Mouse (Mus musculus) neural tube, embryonic 13.5 days (tissue): ENCODE measurements around the gene Eya2. TPM values are rescaled to one million over a fixed set of nuclear protein-coding genes. Genes with fewer than 3 reads are reported as not detected.

Source experiments
- ATAC-seq: fragments of 200-750 bp; cut with Nextera tagmentation; 2 replicates; pipeline ENCODE4 v1.8.0; 2017; ENCODE audit warnings: low read depth, mild to moderate bottlenecking, moderate TSS enrichment, moderate library complexity
- H3K27ac ChIP-seq: fragments of 300-500 bp; sonication (generic); replicated peaks from 2 replicates; pipeline ENCODE4 v1.5.1; 2015; ENCODE audit warnings: moderate library complexity, mild to moderate bottlenecking, inconsistent platforms
- H3K27me3 ChIP-seq: fragments of 300-500 bp; sonication (generic); 2 replicates; pipeline ENCODE4 v1.6.1; 2015; ENCODE audit warnings: mild to moderate bottlenecking, inconsistent platforms
- H3K36me3 ChIP-seq: fragments of 300-500 bp; sonication (generic); 2 replicates; pipeline ENCODE4 v1.6.1; 2015; ENCODE audit warnings: mild to moderate bottlenecking, inconsistent platforms
- H3K4me1 ChIP-seq: fragments of 300-500 bp; sonication (generic); replicated peaks from 2 replicates; pipeline ENCODE4 v1.6.1; 2015; ENCODE audit warnings: inconsistent platforms
- H3K4me2 ChIP-seq: fragments of 300-500 bp; sonication (generic); 2 replicates; pipeline ENCODE4 v1.6.1; 2015; ENCODE audit warnings: inconsistent platforms, mild to moderate bottlenecking, moderate library complexity
- H3K4me3 ChIP-seq: fragments of 300-500 bp; sonication (generic); 2 replicates; pipeline ENCODE4 v1.5.1; 2015; ENCODE audit warnings: mild to moderate bottlenecking, inconsistent platforms
- H3K9ac ChIP-seq: fragments of 300-500 bp; sonication (generic); 2 replicates; pipeline ENCODE4 v1.6.1; 2015; ENCODE audit warnings: moderate library complexity, mild to moderate bottlenecking, inconsistent platforms
- H3K9me3 ChIP-seq: fragments of 300-500 bp; sonication (generic); 2 replicates; pipeline ENCODE4 v1.6.1; 2016; ENCODE audit warnings: inconsistent platforms
- WGBS: fragments of 180-500 bp; shearing (Covaris S2); methylation state at CpG from one replicate; pipeline ENCODE4 v1.1.7; 2015; 5-methylcytosine and 5-hydroxymethylcytosine counted together
- polyA plus RNA-seq: library from polyadenylated mRNA; unstranded; fragments of >200 nt; fragmentation: Nextera tagmentation; extraction: Ambion mirVana; gene quantifications from 2 replicates; pipeline ENCODE4 v1.2.1, GENCODE M21; 2015

The Eya2 gene
- polyA plus RNA-seq, 1 experiment from 2014 or later = 18.2 TPM

DNA sequence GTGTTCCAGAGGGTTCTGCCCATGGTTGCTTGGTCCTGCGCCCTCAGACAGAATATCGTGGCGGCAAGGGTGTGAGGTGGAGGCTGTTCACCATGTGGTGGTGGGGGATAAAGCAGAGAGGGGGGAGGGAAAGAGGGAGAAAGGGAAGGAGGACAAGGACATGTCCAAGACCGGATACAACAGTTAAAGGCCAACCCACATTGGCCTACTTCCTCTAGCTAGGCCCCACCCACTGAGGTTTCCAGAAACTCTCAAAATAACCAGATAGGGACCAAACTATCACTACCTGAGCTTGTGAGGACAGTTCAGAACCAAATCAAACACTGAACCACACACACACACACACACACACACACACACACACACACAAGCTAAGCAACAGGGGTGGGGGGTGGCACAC, 157.9 kb downstream of the Eya2 start:
- ATAC-seq = no peak
- Histone ChIP-seq H3K36me3 (no peaks in the 10 kb centered on the region), H3K9ac (no peak overlapping the region), H3K4me2 (no peak overlapping the region), H3K4me3 (no peak overlapping the region), H3K27me3 (0 out of 2 replicates have a peak, but pooled peaks cover 4% of the 10 kb centered on the region), H3K9me3 (no peaks in the 10 kb centered on the region), H3K4me1 (peaks cover 18% of the 10 kb centered on the region), H3K27ac (no peak overlapping the region)
- 89% methylated on average over 4 of the region's 4 CpGs for WGBS

DNA sequence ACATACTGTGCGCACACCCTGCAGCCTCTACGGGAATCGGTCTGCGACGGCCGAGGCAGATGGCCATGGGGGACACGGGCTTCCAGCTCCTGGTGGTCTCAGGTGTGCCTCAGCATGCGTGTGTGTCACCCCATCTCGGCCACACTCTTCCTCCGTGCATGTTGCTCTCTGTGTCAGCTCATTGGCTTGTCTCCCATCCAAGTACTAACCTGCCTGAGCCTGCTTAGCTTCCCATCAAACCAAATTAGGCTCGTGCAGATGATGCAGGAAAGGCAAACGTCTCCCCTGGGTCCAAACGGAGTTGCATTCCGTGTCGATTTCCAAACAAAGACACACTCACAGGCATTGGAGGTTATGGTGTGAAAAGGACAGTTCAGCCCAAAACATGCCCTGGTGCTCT, 163.0 kb downstream of the Eya2 start:
- Histone ChIP-seq H3K9ac (peak overlapping the region; percentile 59), H3K4me2 (peak overlapping the region; percentile 30), H3K36me3 (no peaks in the 10 kb centered on the region), H3K4me3 (no peak overlapping the region), H3K27me3 (no peaks in the 10 kb centered on the region), H3K27ac (peak overlapping the region; percentile 75), H3K9me3 (no peaks in the 10 kb centered on the region), H3K4me1 (peaks cover 25% of the 10 kb centered on the region)
- peak; percentile 68 for ATAC-seq
- 36% methylated on average over 15 of the region's 15 CpGs for WGBS

DNA sequence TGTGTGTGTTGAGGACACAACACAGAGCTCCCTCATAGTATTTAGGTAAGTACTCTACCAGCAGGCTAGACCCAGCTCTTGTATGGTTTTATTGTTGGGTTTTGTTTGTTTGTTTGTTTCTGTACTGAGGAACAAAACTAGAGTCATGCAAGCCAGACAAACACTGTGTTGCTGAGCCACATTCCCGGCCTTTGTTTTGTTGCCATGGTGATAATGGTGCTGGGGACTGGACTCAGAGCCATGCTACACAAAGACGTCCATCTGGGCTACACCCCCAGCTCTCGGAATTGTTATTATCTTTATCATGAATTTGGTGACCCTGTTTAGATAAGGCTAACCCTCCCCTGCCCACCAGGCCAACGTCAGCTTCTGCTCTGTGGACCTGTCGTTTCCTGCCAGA, 163.7 kb downstream of the Eya2 start:
- Histone ChIP-seq H3K27ac (0 out of 2 replicates have a peak overlapping the region, but pooled peaks have one; percentile 75), H3K36me3 (0 out of 2 replicates have a peak, but pooled peaks cover under 1% of the 10 kb centered on the region), H3K27me3 (no peaks in the 10 kb centered on the region), H3K4me2 (no peak overlapping the region), H3K9ac (no peak overlapping the region), H3K9me3 (no peaks in the 10 kb centered on the region), H3K4me1 (peaks cover 25% of the 10 kb centered on the region), H3K4me3 (no peak overlapping the region)
- ATAC-seq = peak; percentile 58
- 10% methylated on average over 5 of the region's 5 CpGs for WGBS

DNA sequence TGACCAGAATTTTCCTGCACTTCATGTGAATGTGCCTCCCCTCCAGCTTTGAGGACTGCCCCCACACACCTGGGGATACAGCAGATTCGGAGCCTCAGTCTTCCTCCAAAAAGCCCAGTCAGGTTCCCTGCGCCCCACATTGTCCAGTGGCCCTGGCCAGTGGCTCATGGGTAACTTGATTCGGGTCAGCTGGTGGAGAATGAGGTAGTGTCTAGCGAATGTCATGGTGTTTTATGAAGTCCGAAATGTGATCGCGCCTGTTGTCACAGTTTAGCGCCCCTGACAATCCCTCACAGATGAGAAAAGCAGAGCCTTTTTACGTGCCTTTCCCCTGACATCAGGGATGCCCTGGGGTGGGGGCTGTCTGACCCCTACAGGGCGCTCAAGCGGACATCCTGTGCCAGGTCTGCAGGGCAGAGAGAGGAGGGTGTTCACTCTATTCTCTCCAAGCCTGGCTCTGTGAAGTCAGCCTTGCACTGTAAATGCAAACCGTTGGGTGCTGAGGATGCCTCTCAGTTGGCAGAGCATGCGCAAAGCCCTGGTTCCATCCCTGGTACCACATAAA, 164.7 kb downstream of the Eya2 start:
- Histone ChIP-seq H3K9me3 (no peaks in the 10 kb centered on the region), H3K4me2 (no peak overlapping the region), H3K4me1 (peaks cover 25% of the 10 kb centered on the region), H3K27ac (no peak overlapping the region), H3K4me3 (no peak overlapping the region), H3K9ac (0 out of 2 replicates have a peak overlapping the region, but pooled peaks have one; percentile 6), H3K27me3 (no peaks in the 10 kb centered on the region), H3K36me3 (0 out of 2 replicates have a peak, but pooled peaks cover 2% of the 10 kb centered on the region)
- ATAC-seq = no peak
- WGBS = 76% methylated on average over 13 of the region's 13 CpGs

DNA sequence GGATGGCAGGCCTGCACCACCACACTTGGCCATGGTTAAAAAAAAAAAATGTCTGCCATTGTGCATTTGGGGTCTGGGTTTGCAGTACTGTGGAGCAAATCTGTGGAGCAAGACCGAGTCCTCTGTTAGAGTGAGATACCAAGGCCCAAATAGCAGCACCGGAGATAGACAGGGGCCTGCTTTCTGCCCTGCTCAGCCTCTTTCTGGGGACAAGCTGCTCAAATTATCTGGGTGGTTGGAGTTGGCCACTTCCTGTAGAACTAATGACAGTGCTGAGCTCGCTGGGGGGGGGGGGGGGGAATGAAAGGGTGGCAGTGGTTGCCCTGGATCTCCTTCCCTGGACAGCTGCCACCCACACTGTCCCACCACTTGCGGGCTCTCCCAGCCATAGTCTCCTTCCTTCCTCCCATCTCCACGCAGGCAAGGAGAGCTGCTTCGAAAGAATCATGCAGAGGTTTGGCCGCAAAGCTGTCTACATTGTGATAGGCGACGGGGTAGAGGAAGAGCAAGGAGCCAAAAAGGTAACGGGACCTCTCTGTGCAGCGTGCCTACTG, 174.1 kb downstream of the Eya2 start:
- H3K27me3 ChIP-seq = no peaks in the 10 kb centered on the region
- H3K9ac ChIP-seq = peak overlapping the region; percentile 22; the same call in 1 of the 2 replicates
- peak; percentile 41 for ATAC-seq
- H3K9me3 ChIP-seq = no peaks in the 10 kb centered on the region
- no peak overlapping the region for H3K4me3 ChIP-seq
- no peak overlapping the region for H3K4me2 ChIP-seq
- H3K4me1 ChIP-seq = peaks cover 19% of the 10 kb centered on the region
- no peaks in the 10 kb centered on the region; the same call in 1 of the 2 replicates for H3K36me3 ChIP-seq
- H3K27ac ChIP-seq = peak overlapping the region; percentile 84
- 43% methylated on average over 11 of the region's 11 CpGs for WGBS

DNA sequence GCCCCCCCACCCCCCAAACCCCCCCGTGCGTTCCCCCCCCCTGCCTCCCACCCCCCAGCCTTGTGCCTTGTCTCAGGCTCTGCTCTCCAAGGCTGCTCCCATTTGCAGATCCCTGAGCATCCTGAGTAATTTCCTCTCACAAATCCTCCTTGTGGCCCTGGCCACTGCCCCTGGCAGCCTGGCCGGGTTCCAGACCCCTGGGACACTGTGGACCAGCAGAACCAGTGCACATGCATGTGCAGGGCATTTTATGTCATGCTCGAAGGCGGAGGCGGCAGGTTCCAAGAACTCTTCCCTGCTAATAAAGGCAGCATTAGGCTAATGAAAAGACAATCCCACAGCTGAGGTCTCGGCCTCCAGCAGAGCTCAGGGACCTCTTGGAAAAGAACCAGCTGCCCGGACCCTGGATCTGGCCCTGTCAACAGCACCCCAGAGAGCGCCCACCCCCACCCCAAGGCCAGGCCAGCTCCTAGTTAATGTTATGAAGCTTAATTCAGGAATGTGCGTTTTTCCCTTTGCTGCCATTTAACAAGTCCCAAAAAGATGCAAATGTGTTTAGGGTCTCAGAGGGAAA, 174.6 kb downstream of the Eya2 start:
- WGBS = 18% methylated on average over 10 of the region's 10 CpGs
- Histone ChIP-seq H3K27ac (peak overlapping the region; percentile 84), H3K4me1 (peaks cover 19% of the 10 kb centered on the region), H3K9me3 (no peaks in the 10 kb centered on the region), H3K4me2 (no peak overlapping the region), H3K9ac (0 out of 2 replicates have a peak overlapping the region, but pooled peaks have one; percentile 39), H3K27me3 (no peaks in the 10 kb centered on the region), H3K4me3 (no peak overlapping the region), H3K36me3 (no peaks in the 10 kb centered on the region; the same call in 1 of the 2 replicates)
- peak; percentile 64 for ATAC-seq

DNA sequence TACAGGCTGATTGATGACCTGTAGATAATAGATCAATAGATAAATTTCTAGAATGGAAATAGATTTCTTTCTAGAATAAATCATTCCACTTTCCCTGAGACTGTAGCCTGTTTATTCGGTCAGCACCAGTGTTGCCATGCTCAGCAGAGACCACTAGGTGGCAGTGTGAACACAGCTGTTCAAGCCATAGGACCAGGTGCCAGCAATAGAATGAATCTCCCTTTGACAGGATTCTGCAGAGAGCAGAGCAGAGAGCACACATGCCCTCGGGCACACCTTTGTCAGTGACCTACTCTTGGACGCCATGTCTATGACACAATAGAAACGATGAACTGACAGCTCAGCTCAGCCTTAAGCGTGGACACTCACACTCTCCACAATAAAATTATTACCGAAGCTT, 184.1 kb downstream of the Eya2 start:
- H3K9ac ChIP-seq = no peak overlapping the region
- no peaks in the 10 kb centered on the region for H3K27me3 ChIP-seq
- H3K4me3 ChIP-seq = no peak overlapping the region
- no peak overlapping the region for H3K4me2 ChIP-seq
- no peaks in the 10 kb centered on the region for H3K9me3 ChIP-seq
- peaks cover 6% of the 10 kb centered on the region for H3K4me1 ChIP-seq
- H3K36me3 ChIP-seq = peaks cover 19% of the 10 kb centered on the region
- ATAC-seq = peak; percentile 82
- WGBS = 21% methylated on average over 6 of the region's 6 CpGs
- peak overlapping the region; percentile 72 for H3K27ac ChIP-seq

DNA sequence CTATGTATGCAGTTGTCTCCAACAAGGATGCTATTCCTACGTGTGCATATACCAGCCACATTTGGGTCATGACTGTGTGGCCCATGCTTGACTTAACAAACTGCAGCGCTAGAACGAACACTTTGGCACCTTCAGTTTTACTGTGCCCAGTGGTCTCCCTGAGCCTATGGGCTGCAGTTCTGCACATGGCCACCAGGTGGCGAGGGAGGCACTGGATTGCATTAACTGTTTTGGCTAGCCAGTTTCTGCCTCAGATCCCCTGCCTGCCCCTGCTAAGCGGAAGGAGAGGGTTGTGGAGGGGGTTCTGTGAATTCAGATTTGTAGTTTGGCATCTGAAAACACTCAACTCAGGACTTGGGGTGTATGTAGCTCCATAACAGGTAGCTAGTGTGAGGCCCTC, 187.5 kb downstream of the Eya2 start:
- no peak overlapping the region for H3K9ac ChIP-seq
- H3K27ac ChIP-seq = no peak overlapping the region
- peaks cover 8% of the 10 kb centered on the region for H3K4me1 ChIP-seq
- peaks cover 51% of the 10 kb centered on the region for H3K36me3 ChIP-seq
- ATAC-seq = 0 out of 2 replicates have a peak, but pooled peaks have one; percentile 16
- 40% methylated on average over 5 of the region's 5 CpGs for WGBS
- no peaks in the 10 kb centered on the region for H3K9me3 ChIP-seq
- no peaks in the 10 kb centered on the region for H3K27me3 ChIP-seq
- no peak overlapping the region for H3K4me3 ChIP-seq
- no peak overlapping the region for H3K4me2 ChIP-seq

DNA sequence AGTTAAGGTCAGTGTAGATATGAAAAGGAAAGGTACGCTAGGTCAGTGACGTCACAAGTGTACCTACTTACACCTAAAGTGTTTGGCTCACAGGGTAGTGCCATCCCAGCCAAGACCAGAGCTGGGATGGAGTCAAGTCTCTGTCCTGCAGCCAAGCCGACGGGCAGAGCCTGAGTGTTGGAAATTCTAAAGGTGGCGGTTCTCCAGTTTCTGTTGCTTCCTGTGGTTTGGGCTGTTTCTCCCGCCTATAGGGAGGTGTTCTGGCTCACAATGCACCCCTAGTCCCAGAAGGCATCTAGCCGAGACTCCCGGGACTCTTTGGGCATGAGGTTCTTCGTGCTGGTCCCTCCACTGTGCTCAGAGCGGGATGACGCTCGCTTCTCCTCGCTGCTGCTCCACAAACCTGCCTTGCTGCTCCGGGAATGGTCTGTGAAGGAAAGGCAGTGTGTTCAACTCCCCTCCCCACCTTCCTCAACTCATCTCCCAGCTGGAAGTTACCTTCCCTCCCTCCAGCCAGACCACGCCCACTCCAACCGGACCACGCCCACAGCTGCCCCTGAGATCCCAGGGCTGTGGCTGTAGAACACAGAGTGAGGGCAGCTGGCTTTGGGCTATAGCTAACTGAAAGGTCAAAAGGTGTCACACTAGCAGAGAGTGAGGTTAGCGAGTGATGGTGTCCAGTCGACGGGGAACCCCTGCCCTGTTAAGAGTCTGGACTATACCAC, 190.6 kb downstream of the Eya2 start:
- 89% methylated on average over 20 of the region's 20 CpGs for WGBS
- peaks cover 82% of the 10 kb centered on the region for H3K36me3 ChIP-seq
- ATAC-seq = no peak

DNA sequence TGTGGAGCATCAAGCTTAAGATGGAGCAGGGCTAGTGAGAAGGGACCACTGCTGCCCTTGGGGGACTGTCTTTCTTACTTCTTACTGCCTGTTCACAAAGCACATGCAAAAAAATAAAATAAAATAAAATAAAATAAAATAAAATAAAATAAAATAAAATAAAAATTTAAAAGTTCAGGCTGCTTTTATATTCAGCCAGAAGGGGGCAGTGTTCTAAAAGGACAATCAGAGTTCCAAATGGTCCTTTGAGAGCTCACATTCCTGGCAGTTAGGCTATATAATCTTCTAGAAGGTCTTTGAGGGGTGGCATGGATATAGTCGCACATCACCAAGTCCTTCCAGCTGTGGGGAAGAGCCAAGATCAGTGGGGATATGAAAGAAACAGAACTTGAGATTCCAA, 191.6 kb downstream of the Eya2 start:
- H3K36me3 ChIP-seq = peaks cover 90% of the 10 kb centered on the region
- peaks cover 31% of the 10 kb centered on the region for H3K4me1 ChIP-seq
- ATAC-seq = no peak
- 70% methylated on average over 1 of the region's 1 CpGs for WGBS
- H3K4me3 ChIP-seq = no peak overlapping the region
- H3K9ac ChIP-seq = no peak overlapping the region
- no peaks in the 10 kb centered on the region for H3K9me3 ChIP-seq
- no peak overlapping the region for H3K27ac ChIP-seq
- H3K27me3 ChIP-seq = no peaks in the 10 kb centered on the region
- no peak overlapping the region for H3K4me2 ChIP-seq

More for the DNA sequence above, 190.6 kb downstream of the Eya2 start:
- Histone ChIP-seq H3K4me2 (no peak overlapping the region), H3K9ac (no peak overlapping the region), H3K4me1 (peaks cover 21% of the 10 kb centered on the region), H3K27me3 (no peaks in the 10 kb centered on the region), H3K27ac (no peak overlapping the region), H3K4me3 (no peak overlapping the region), H3K9me3 (no peaks in the 10 kb centered on the region)

DNA sequence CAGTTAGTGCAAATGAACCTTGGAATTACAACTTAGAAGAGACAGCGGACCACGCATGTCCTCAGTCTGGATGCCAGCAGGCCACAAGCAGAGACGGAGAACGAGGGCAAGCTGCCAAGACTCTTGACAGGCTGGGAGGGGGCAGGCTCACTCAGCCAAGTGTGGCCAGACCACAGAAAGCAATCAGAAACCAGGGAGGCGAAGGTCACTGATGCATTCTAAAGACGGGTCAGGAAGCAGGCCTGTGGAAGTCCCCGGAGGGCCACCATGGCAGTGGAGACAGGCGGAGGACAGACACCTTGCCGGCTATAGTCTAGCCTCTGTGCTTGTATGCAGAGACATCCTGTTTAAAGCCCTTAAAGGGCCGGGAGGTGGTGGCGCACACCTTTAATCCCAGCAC, 193.2 kb downstream of the Eya2 start:
- ATAC-seq = 0 out of 2 replicates have a peak, but pooled peaks have one; percentile 36
- WGBS = 49% methylated on average over 11 of the region's 11 CpGs
- peaks cover 97% of the 10 kb centered on the region for H3K36me3 ChIP-seq

DNA sequence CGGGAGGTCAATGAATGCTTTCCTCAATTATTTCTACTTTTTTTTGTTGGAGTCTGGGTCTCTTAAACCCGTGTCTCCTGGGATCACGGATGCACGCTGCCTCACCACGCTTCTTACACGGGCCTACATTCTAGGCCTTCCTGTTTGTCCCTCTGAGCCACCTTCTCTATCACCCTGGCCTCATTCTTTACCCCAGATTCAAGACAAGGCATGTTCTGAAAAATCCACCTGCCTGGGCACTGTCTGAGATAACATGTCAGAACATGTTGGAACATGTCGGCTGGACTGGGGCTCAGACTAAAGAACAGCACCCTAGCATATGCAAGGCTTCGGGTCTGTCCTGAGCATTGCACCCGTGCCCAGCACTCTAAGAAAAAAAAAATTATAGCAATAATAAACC, 194.0 kb downstream of the Eya2 start:
- H3K4me1 ChIP-seq = peaks cover 33% of the 10 kb centered on the region
- H3K4me2 ChIP-seq = no peak overlapping the region
- H3K27ac ChIP-seq = no peak overlapping the region
- no peak overlapping the region for H3K9ac ChIP-seq
- H3K36me3 ChIP-seq = peaks cover 97% of the 10 kb centered on the region
- WGBS = 96% methylated on average over 9 of the region's 9 CpGs
- H3K9me3 ChIP-seq = no peaks in the 10 kb centered on the region
- ATAC-seq = no peak
- no peaks in the 10 kb centered on the region for H3K27me3 ChIP-seq
- H3K4me3 ChIP-seq = no peak overlapping the region

More for the DNA sequence above, 193.2 kb downstream of the Eya2 start:
- Histone ChIP-seq H3K4me1 (peaks cover 33% of the 10 kb centered on the region), H3K4me3 (no peak overlapping the region), H3K4me2 (no peak overlapping the region), H3K27ac (peak overlapping the region; percentile 34), H3K9me3 (no peaks in the 10 kb centered on the region), H3K27me3 (no peaks in the 10 kb centered on the region), H3K9ac (no peak overlapping the region)
